Mouse (Mus musculus): ENCODE measurements around the gene Dexi.

DNA sequence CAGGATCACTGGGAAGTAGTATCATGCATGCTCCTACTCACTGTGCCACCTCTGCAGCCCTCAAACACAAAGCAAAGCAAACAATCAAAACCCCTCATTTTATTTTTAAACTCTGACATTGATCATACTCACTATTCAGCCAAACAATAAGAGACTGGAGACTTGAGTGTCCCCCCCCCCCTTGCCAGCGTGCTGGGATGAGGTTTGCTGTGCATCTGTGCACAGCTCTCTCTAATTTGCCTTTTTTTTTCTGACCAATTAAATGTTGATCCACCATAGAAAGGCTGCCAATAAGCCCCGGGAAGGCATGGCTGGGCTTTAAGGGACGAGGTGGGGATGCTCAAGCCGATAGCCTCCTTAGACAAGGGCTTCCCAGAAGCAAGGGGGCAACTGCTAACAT lies 35.4 kb downstream of the Dexi start:
- TF ChIP-seq CHD1 (IDR thresholded peaks at IDR 0.05; ENCODE audit: low read depth, low read length) (no peak), USF1 (IDR thresholded peaks at IDR 0.05; ENCODE audit: low read depth, low read length) (no peak), CTCF (IDR thresholded peaks at IDR 0.05 in 2 of 3, conservative IDR thresholded peaks at IDR 0.05 in 1 of 3; ENCODE audit: control insufficient read depth in 1 of 3, insufficient read depth in 1 of 3, low read depth in 2 of 3, low read length in 3 of 3, poor library complexity in 1 of 3, severe bottlenecking in 1 of 3) (no peak), NELFE (IDR thresholded peaks at IDR 0.05; ENCODE audit: low read depth, low read length) (no peak), ZC3H11A (IDR thresholded peaks at IDR 0.05; ENCODE audit: low read depth, low read length) (no peak)
